Mouse (Mus musculus): ENCODE results near the gene Klc2.
"Not testable (repeated sequence)": the region's sequence is repeated elsewhere in the genome, so short reads cannot be mapped to it uniquely, and the experiment has no call there.

Klc2 gene

GRCm38 (mm10) chr19:5106074-5106473, 12.3 kb downstream of the Klc2 start:
- no peak for DNase-seq (ENCODE audit: low spot score in 2 of 2)

GRCm38 (mm10) chr19:5098363-5099143, 19.8 kb downstream of the Klc2 start, which contains the start of gene Cnih2:
Cnih2 (minus strand) TSS chr19:5098521.
- peak; percentile 38 to 41 for DNase-seq (ENCODE audit: low spot score in 2 of 2)

- no peak for DNase-seq (ENCODE audit: low spot score in 2 of 2)
These were observed 20.6 kb downstream of the Klc2 start for GRCm38 (mm10) chr19:5097521-5098362.

GRCm38 (mm10) chr19:5095887-5096474, 22.4 kb downstream of the Klc2 start:
- DNase-seq (ENCODE audit: low spot score in 2 of 2): no peak

- DNase-seq (ENCODE audit: low spot score in 2 of 2): no peak
These were observed 23.5 kb downstream of the Klc2 start for GRCm38 (mm10) chr19:5094746-5095417.

- DNase-seq (ENCODE audit: low spot score in 2 of 2): peak; percentile 83 to 87
These were observed 24.1 kb downstream of the Klc2 start for GRCm38 (mm10) chr19:5094243-5094632.

- DNase-seq (ENCODE audit: low spot score in 2 of 2): no peak
These were observed 24.7 kb downstream of the Klc2 start for GRCm38 (mm10) chr19:5093481-5094242.

- DNase-seq (ENCODE audit: low spot score in 2 of 2): no peak
These were observed 26.3 kb downstream of the Klc2 start for GRCm38 (mm10) chr19:5092083-5092482.

- no peak for DNase-seq (ENCODE audit: low spot score in 2 of 2)
These were observed 29.0 kb downstream of the Klc2 start for GRCm38 (mm10) chr19:5089324-5089723.

GRCm38 (mm10) chr19:5087884-5088728, 30.3 kb downstream of the Klc2 start, which contains the start of gene Yif1a:
Yif1a (plus strand) TSS chr19:5088538.
- peak; percentile 87 to 91 for DNase-seq (ENCODE audit: low spot score in 2 of 2)

GRCm38 (mm10) chr19:5086533-5086932, 31.8 kb downstream of the Klc2 start:
- not testable (repeated sequence) for DNase-seq (ENCODE audit: low spot score in 2 of 2)

- DNase-seq (ENCODE audit: low spot score in 2 of 2): peak; percentile 45 to 52
These were observed 33.1 kb downstream of the Klc2 start, which contains the start of gene Tmem151a for GRCm38 (mm10) chr19:5085145-5085863. Tmem151a (minus strand) TSS chr19:5085531.

- DNase-seq (ENCODE audit: low spot score in 2 of 2): no peak
These were observed 33.6 kb downstream of the Klc2 start for GRCm38 (mm10) chr19:5084834-5085144.

- DNase-seq (ENCODE audit: low spot score in 2 of 2): no peak
These were observed 34.2 kb downstream of the Klc2 start for GRCm38 (mm10) chr19:5083961-5084833.

GRCm38 (mm10) chr19:5082596-5082995, 35.8 kb downstream of the Klc2 start:
- no peak for DNase-seq (ENCODE audit: low spot score in 2 of 2)

GRCm38 (mm10) chr19:5082005-5082404, 36.4 kb downstream of the Klc2 start:
- DNase-seq (ENCODE audit: low spot score in 2 of 2): no peak

GRCm38 (mm10) chr19:5079279-5079678, 39.1 kb downstream of the Klc2 start:
- no peak for DNase-seq (ENCODE audit: low spot score in 2 of 2)

- DNase-seq (ENCODE audit: low spot score in 2 of 2): no peak
These were observed 44.8 kb downstream of the Klc2 start for GRCm38 (mm10) chr19:5073518-5073917.
